8 mouse cellular contexts compared by ENCODE assay signal in genomic region chr7:29043016-29043673, GRCm38 (mm10).
A peak's percentile ranks its signal among the peaks of the same experiment; 100 is the strongest.
DNase-seq lines count a peak whose midpoint lies in the region; ATAC-seq and TF ChIP-seq lines count a peak whose summit lies in the region.

No protein-coding gene starts in this region.

- no peak for TF ChIP-seq CTCF in left cerebral cortex, adult 2 months (IDR thresholded peaks at IDR 0.05)
- TF ChIP-seq CTCF in heart, postnatal 0 days (IDR thresholded peaks at IDR 0.05; ENCODE audit: low read depth) = no peak

- intact Hi-C loops in left cerebral cortex, adult 2 months (cut with DNase I) = no loop called here

- H3K4me2 ChIP-seq in embryonic facial prominence, embryonic 11.5 days (ENCODE audit: low read depth, low read length) = no peak overlapping the region
- 0 out of 2 replicates have a peak overlapping the region, but pooled peaks have one; percentile 13 for H3K4me2 ChIP-seq in heart, postnatal 0 days (ENCODE audit: low read depth, low read length)
- peak overlapping the region; percentile 11 for H3K4me2 ChIP-seq in stomach, embryonic 15.5 days

- WGBS in embryonic facial prominence, embryonic 11.5 days = 74% methylated on average over 19 of the region's 19 CpGs
- WGBS in heart, postnatal 0 days = 61% methylated on average over 19 of the region's 19 CpGs
- 34% methylated on average over 19 of the region's 19 CpGs for WGBS in stomach, embryonic 15.5 days

- no peak for ATAC-seq in embryonic facial prominence, embryonic 11.5 days (replicated peaks; ENCODE audit: insufficient number of reproducible peaks, low FRiP score, low TSS enrichment, low read depth)
- no peak for ATAC-seq in heart, postnatal 0 days (ENCODE audit: insufficient read depth, low read depth)
- no peak; the same call in 1 of the 2 replicates for ATAC-seq in stomach, embryonic 15.5 days (ENCODE audit: insufficient read depth, low FRiP score, low read depth)

- no peaks in the 10 kb centered on the region for H3K36me3 ChIP-seq in embryonic facial prominence, embryonic 11.5 days (replicated peaks; ENCODE audit: control insufficient read depth, insufficient read depth, low read depth, low read length)
- H3K36me3 ChIP-seq in heart, postnatal 0 days (replicated peaks; ENCODE audit: control insufficient read depth, insufficient read depth, low read length) = no peaks in the 10 kb centered on the region
- H3K36me3 ChIP-seq in stomach, embryonic 15.5 days = no peaks in the 10 kb centered on the region

- no peaks in the 10 kb centered on the region for H3K4me1 ChIP-seq in embryonic facial prominence, embryonic 11.5 days (ENCODE audit: control insufficient read depth, insufficient read depth, low read length)
- peaks cover 7% of the 10 kb centered on the region; the same call in 1 of the 2 replicates for H3K4me1 ChIP-seq in heart, postnatal 0 days (ENCODE audit: control insufficient read depth, insufficient read depth)
- H3K4me1 ChIP-seq in stomach, embryonic 15.5 days = peaks cover 27% of the 10 kb centered on the region

- DNase-seq in left cerebral cortex, adult 2 months (ENCODE audit: extremely low spot score in 1 of 2, low spot score in 2 of 2) = peak; percentile 28 to 31
- no peak for DNase-seq in left cerebral cortex, adult 11 months (ENCODE audit: low spot score)
- peak; percentile 36 for DNase-seq in embryonic facial prominence, embryonic 11.5 days (ENCODE audit: low spot score)
- peak; percentile 36 for DNase-seq in heart, postnatal 0 days (ENCODE audit: low spot score)
- peak; percentile 79 to 82 for DNase-seq in kidney, postnatal 36 days
- DNase-seq in lung, postnatal 14 days = peak; percentile 72
- no peak for DNase-seq in embryo, embryonic 11 days

- H3K27ac ChIP-seq in left cerebral cortex, adult 2 months = no peak overlapping the region
- H3K27ac ChIP-seq in embryonic facial prominence, embryonic 11.5 days (replicated peaks; ENCODE audit: low read depth, low read length) = no peak overlapping the region
- peak overlapping the region; percentile 27; the same call in 1 of the 2 replicates for H3K27ac ChIP-seq in heart, postnatal 0 days (ENCODE audit: low read depth)
- H3K27ac ChIP-seq in stomach, embryonic 15.5 days = peak overlapping the region; percentile 64

- H3K9ac ChIP-seq in embryonic facial prominence, embryonic 11.5 days (replicated peaks; ENCODE audit: low read length) = no peak overlapping the region
- no peak overlapping the region for H3K9ac ChIP-seq in heart, postnatal 0 days (replicated peaks; ENCODE audit: low read depth, low read length)
- H3K9ac ChIP-seq in stomach, embryonic 15.5 days = no peak overlapping the region

- H3K27me3 ChIP-seq in embryonic facial prominence, embryonic 11.5 days (ENCODE audit: control insufficient read depth, insufficient read depth, low read length) = no peaks in the 10 kb centered on the region
- peaks cover 31% of the 10 kb centered on the region for H3K27me3 ChIP-seq in heart, postnatal 0 days (ENCODE audit: control insufficient read depth, insufficient read depth, low read length)
- H3K27me3 ChIP-seq in stomach, embryonic 15.5 days (replicated peaks) = no peaks in the 10 kb centered on the region

- no peak for TF ChIP-seq EP300 in heart, postnatal 0 days (IDR thresholded peaks at IDR 0.05; ENCODE audit: low read depth)

- no peaks in the 10 kb centered on the region for H3K9me3 ChIP-seq in embryonic facial prominence, embryonic 11.5 days (replicated peaks; ENCODE audit: control insufficient read depth, low read length)
- 0 out of 2 replicates have a peak, but pooled peaks cover 2% of the 10 kb centered on the region for H3K9me3 ChIP-seq in heart, postnatal 0 days (replicated peaks; ENCODE audit: control insufficient read depth, low read length)
- H3K9me3 ChIP-seq in stomach, embryonic 15.5 days = no peaks in the 10 kb centered on the region

- no peak overlapping the region for H3K4me3 ChIP-seq in left cerebral cortex, adult 2 months
- H3K4me3 ChIP-seq in embryonic facial prominence, embryonic 11.5 days (ENCODE audit: low read depth, low read length) = no peak overlapping the region
- H3K4me3 ChIP-seq in heart, postnatal 0 days (ENCODE audit: low read depth, low read length) = no peak overlapping the region
- no peak overlapping the region for H3K4me3 ChIP-seq in stomach, embryonic 15.5 days (replicated peaks)

Comparison
In these comparisons a context has a peak if more than half of its experiments do, and no peak if none do; other contexts are left out.
1. DNase-seq: peak in left cerebral cortex, adult 2 months (2 of 2), embryonic facial prominence, embryonic 11.5 days (single experiment), heart, postnatal 0 days (single experiment), kidney, postnatal 36 days (2 of 2) and lung, postnatal 14 days (single experiment); none in left cerebral cortex, adult 11 months (single experiment) and embryo, embryonic 11 days (single experiment).
2. H3K27ac ChIP-seq: peak in heart, postnatal 0 days (single experiment) and stomach, embryonic 15.5 days (single experiment); none in left cerebral cortex, adult 2 months (single experiment) and embryonic facial prominence, embryonic 11.5 days (single experiment).